Mouse (Mus musculus): ENCODE data around the gene Uaca. TPM values are rescaled to one million over a fixed set of nuclear protein-coding genes. Genes with fewer than 3 reads are reported as not detected.

The Uaca gene
- polyA plus RNA-seq, 1 experiment from 2014 or later: 19.2 TPM

DNA sequence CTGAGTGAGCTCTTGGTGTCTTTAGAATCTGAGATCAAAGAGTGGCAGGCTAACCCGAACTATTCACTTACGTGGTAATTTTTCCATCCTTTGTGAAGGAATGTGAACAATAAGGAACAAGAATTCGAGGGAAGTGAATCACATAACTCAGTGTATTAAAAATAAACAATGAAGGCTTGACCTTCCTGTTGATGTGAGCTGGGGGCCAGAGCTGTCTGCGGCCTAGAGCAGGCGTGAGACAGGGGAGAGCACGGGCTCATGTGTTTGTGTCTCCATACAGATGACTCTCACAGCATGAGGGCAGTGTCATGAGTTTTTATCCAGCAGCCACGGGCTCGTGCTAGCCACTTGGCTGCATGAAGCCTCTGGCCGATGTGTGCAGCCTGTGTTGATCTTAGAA lies 54.4 kb downstream of the Uaca start:
- no peaks in the 10 kb centered on the region for H3K36me3 ChIP-seq (ENCODE audit: control insufficient read depth, insufficient read depth, low read length)

DNA sequence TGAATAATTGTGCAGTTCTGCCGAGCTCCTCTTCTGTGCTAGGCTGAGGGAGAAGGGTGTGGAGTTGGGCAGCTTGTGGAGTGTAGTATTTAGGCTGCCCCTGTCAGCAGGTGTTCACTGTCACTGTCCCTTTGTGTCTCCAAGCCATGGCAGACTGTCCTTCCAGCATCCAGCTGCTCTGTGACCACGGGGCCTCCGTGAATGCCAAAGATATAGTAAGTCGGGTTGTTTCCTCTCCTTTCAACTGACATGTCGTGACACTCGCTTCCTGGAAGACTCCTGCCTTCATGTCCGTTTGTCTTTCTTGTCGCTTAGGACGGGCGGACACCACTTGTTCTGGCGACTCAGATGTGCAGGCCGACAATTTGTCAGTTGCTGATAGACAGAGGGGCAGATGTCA lies 55.6 kb downstream of the Uaca start:
- no peaks in the 10 kb centered on the region; the same call in 1 of the 2 replicates for H3K36me3 ChIP-seq (ENCODE audit: control insufficient read depth, insufficient read depth, low read length)
- 73% methylated on average over 12 of the region's 12 CpGs for whole genome bisulfite sequencing (ENCODE audit: insufficient replicate concordance)
- ATAC-seq (replicated peaks; ENCODE audit: insufficient number of reproducible peaks, low FRiP score, low TSS enrichment): no peak

More for the DNA sequence above, 54.4 kb downstream of the Uaca start:
- ATAC-seq (replicated peaks; ENCODE audit: insufficient number of reproducible peaks, low FRiP score, low TSS enrichment): no peak
- peaks cover 3% of the 10 kb centered on the region for H3K4me1 ChIP-seq (ENCODE audit: control insufficient read depth, insufficient read depth, low read length)
- H3K4me3 ChIP-seq (ENCODE audit: low read depth, low read length): no peak overlapping the region
- no peaks in the 10 kb centered on the region for H3K9me3 ChIP-seq (replicated peaks; ENCODE audit: control insufficient read depth, low read length)
- no peaks in the 10 kb centered on the region for H3K27me3 ChIP-seq (ENCODE audit: control insufficient read depth, insufficient read depth, low read length)
- no peak overlapping the region for H3K4me2 ChIP-seq
- no peak overlapping the region for H3K27ac ChIP-seq (ENCODE audit: low read depth, low read length)
- H3K9ac ChIP-seq (ENCODE audit: low read depth, low read length): no peak overlapping the region
- 55% methylated on average over 9 of the region's 9 CpGs for WGBS (ENCODE audit: insufficient replicate concordance)

GRCm38 (mm10) chr9:60854196-60854595 lies 59.9 kb downstream of the Uaca start:
- no peaks in the 10 kb centered on the region for H3K9me3 ChIP-seq (replicated peaks; ENCODE audit: control insufficient read depth, low read length)
- H3K4me3 ChIP-seq (ENCODE audit: low read depth, low read length): no peak overlapping the region
- 82% methylated on average over 11 of the region's 11 CpGs for WGBS (ENCODE audit: insufficient replicate concordance)
- H3K4me2 ChIP-seq: no peak overlapping the region
- H3K4me1 ChIP-seq (ENCODE audit: control insufficient read depth, insufficient read depth, low read length): no peaks in the 10 kb centered on the region
- no peaks in the 10 kb centered on the region for H3K27me3 ChIP-seq (ENCODE audit: control insufficient read depth, insufficient read depth, low read length)
- no peak overlapping the region for H3K9ac ChIP-seq (ENCODE audit: low read depth, low read length)
- ATAC-seq (replicated peaks; ENCODE audit: insufficient number of reproducible peaks, low FRiP score, low TSS enrichment): no peak
- peaks cover 2% of the 10 kb centered on the region; the same call in 1 of the 2 replicates for H3K36me3 ChIP-seq (ENCODE audit: control insufficient read depth, insufficient read depth, low read length)
- no peak overlapping the region for H3K27ac ChIP-seq (ENCODE audit: low read depth, low read length)

More for the DNA sequence above, 55.6 kb downstream of the Uaca start:
- H3K4me1 ChIP-seq (ENCODE audit: control insufficient read depth, insufficient read depth, low read length): no peaks in the 10 kb centered on the region
- no peaks in the 10 kb centered on the region for H3K27me3 ChIP-seq (ENCODE audit: control insufficient read depth, insufficient read depth, low read length)
- no peak overlapping the region for H3K4me3 ChIP-seq (ENCODE audit: low read depth, low read length)
- no peak overlapping the region for H3K27ac ChIP-seq (ENCODE audit: low read depth, low read length)
- H3K9ac ChIP-seq (ENCODE audit: low read depth, low read length): no peak overlapping the region
- no peaks in the 10 kb centered on the region for H3K9me3 ChIP-seq (replicated peaks; ENCODE audit: control insufficient read depth, low read length)
- H3K4me2 ChIP-seq: no peak overlapping the region

- no peak overlapping the region for H3K9ac ChIP-seq (ENCODE audit: low read depth, low read length)
- 22% methylated on average over 5 of the region's 5 CpGs for WGBS (ENCODE audit: insufficient replicate concordance)
- no peak overlapping the region for H3K4me3 ChIP-seq (ENCODE audit: low read depth, low read length)
- H3K9me3 ChIP-seq (replicated peaks; ENCODE audit: control insufficient read depth, low read length): no peaks in the 10 kb centered on the region
- no peak for ATAC-seq (replicated peaks; ENCODE audit: insufficient number of reproducible peaks, low FRiP score, low TSS enrichment)
- peaks cover 18% of the 10 kb centered on the region for H3K36me3 ChIP-seq (ENCODE audit: control insufficient read depth, insufficient read depth, low read length)
- no peaks in the 10 kb centered on the region for H3K4me1 ChIP-seq (ENCODE audit: control insufficient read depth, insufficient read depth, low read length)
- no peak overlapping the region for H3K4me2 ChIP-seq
- no peak overlapping the region for H3K27ac ChIP-seq (ENCODE audit: low read depth, low read length)
- H3K27me3 ChIP-seq (ENCODE audit: control insufficient read depth, insufficient read depth, low read length): no peaks in the 10 kb centered on the region
These were observed 63.5 kb downstream of the Uaca start for GRCm38 (mm10) chr9:60857833-60858232.

DNA sequence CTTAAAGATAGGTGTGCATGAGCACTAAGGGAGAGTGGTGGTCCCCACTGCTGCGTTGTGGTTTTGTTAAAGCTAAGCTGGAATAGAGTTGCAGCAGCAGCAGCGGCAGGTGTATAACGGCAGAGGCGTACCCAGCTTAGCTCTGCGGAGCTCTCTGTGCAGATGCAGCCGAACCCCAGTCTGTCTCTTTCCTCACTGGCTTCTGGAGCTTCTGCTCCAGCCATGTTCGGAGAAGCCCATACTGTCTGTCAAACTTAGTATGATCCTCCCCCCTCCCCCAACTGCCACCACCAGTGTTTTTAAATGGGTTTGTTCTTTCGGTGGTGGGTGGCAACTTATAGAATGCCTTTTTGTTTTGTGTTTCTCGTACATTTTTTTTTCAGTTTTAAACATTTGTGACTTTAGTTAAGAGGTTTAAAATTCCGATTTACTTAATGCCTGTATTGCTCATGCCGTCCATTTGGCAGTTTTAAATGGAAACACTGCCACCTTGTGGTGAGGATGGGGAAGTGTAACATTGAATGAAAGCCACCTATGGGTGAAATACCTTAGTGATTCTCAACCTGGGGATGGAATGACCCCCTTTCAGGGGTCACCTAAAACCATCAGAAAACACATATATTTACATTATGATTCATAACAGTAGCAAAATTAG lies 64.1 kb downstream of the Uaca start:
- 43% methylated on average over 11 of the region's 11 CpGs for WGBS (ENCODE audit: insufficient replicate concordance)
- Histone ChIP-seq H3K4me2 (no peak overlapping the region; the same call in 1 of the 2 replicates), H3K4me1 (ENCODE audit: control insufficient read depth, insufficient read depth, low read length) (no peaks in the 10 kb centered on the region), H3K36me3 (ENCODE audit: control insufficient read depth, insufficient read depth, low read length) (peaks cover 22% of the 10 kb centered on the region), H3K27ac (ENCODE audit: low read depth, low read length) (no peak overlapping the region), H3K27me3 (ENCODE audit: control insufficient read depth, insufficient read depth, low read length) (no peaks in the 10 kb centered on the region), H3K9me3 (replicated peaks; ENCODE audit: control insufficient read depth, low read length) (no peaks in the 10 kb centered on the region), H3K9ac (ENCODE audit: low read depth, low read length) (no peak overlapping the region), H3K4me3 (ENCODE audit: low read depth, low read length) (no peak overlapping the region)
- no peak for ATAC-seq (replicated peaks; ENCODE audit: insufficient number of reproducible peaks, low FRiP score, low TSS enrichment)

GRCm38 (mm10) chr9:60859031-60859430 lies 64.7 kb downstream of the Uaca start:
- no peaks in the 10 kb centered on the region for H3K27me3 ChIP-seq (ENCODE audit: control insufficient read depth, insufficient read depth, low read length)
- no peak for ATAC-seq (replicated peaks; ENCODE audit: insufficient number of reproducible peaks, low FRiP score, low TSS enrichment)
- H3K36me3 ChIP-seq (ENCODE audit: control insufficient read depth, insufficient read depth, low read length): peaks cover 22% of the 10 kb centered on the region
- H3K4me1 ChIP-seq (ENCODE audit: control insufficient read depth, insufficient read depth, low read length): no peaks in the 10 kb centered on the region
- H3K4me2 ChIP-seq: no peak overlapping the region
- H3K9ac ChIP-seq (ENCODE audit: low read depth, low read length): no peak overlapping the region
- no peak overlapping the region for H3K4me3 ChIP-seq (ENCODE audit: low read depth, low read length)
- WGBS (ENCODE audit: insufficient replicate concordance): 71% methylated on average over 9 of the region's 9 CpGs
- no peak overlapping the region for H3K27ac ChIP-seq (ENCODE audit: low read depth, low read length)
- no peaks in the 10 kb centered on the region for H3K9me3 ChIP-seq (replicated peaks; ENCODE audit: control insufficient read depth, low read length)

DNA sequence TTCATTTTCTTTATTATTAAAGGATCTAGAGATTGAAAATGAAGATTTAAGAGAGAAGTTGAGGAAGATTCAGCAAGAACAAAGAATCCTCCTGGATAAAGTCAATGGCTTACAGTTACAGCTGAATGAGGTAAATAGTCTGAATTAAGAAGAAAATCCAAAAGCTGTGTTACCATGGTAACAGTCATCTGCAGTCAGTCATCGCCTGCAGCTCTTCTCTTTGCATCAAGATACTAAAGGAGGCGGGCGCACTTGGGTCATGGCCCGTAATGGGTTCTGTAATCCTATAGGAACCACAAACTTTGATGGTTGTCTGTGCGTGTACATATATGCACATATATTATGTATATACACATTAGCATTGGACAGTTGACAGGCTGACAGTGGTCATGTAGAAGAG lies 66.7 kb downstream of the Uaca start:
- no peak for ATAC-seq (replicated peaks; ENCODE audit: insufficient number of reproducible peaks, low FRiP score, low TSS enrichment)
- H3K27me3 ChIP-seq (ENCODE audit: control insufficient read depth, insufficient read depth, low read length): no peaks in the 10 kb centered on the region
- no peak overlapping the region for H3K27ac ChIP-seq (ENCODE audit: low read depth, low read length)
- H3K4me3 ChIP-seq (ENCODE audit: low read depth, low read length): no peak overlapping the region
- no peak overlapping the region for H3K9ac ChIP-seq (ENCODE audit: low read depth, low read length)
- no peaks in the 10 kb centered on the region for H3K4me1 ChIP-seq (ENCODE audit: control insufficient read depth, insufficient read depth, low read length)
- H3K9me3 ChIP-seq (replicated peaks; ENCODE audit: control insufficient read depth, low read length): no peaks in the 10 kb centered on the region
- WGBS (ENCODE audit: insufficient replicate concordance): 91% methylated on average over 5 of the region's 5 CpGs
- no peak overlapping the region for H3K4me2 ChIP-seq
- H3K36me3 ChIP-seq (ENCODE audit: control insufficient read depth, insufficient read depth, low read length): peaks cover 22% of the 10 kb centered on the region

DNA sequence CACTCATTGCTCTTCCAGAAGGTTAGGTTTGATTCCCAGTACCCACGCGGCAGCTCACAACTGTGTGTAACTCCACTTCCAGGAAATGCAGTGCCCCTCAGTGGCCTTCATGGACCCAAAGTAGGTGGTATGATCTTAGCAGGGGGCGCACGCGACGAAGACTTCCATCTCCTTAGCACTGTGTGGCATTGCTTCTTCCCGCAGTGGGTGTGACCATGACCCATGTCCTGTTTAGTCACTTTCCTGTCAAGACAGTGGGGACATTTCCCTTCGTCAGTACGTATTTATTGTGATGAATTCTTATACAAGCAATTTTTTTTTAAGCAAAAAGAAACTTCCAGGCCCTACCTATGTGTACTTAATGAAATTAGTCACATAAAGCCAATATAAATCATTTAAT lies 70.3 kb downstream of the Uaca start:
- WGBS (ENCODE audit: insufficient replicate concordance): 78% methylated on average over 9 of the region's 9 CpGs
- Histone ChIP-seq H3K4me1 (ENCODE audit: control insufficient read depth, insufficient read depth, low read length) (no peaks in the 10 kb centered on the region), H3K4me3 (ENCODE audit: low read depth, low read length) (no peak overlapping the region), H3K27me3 (ENCODE audit: control insufficient read depth, insufficient read depth, low read length) (no peaks in the 10 kb centered on the region), H3K4me2 (no peak overlapping the region), H3K9me3 (replicated peaks; ENCODE audit: control insufficient read depth, low read length) (no peaks in the 10 kb centered on the region), H3K9ac (ENCODE audit: low read depth, low read length) (no peak overlapping the region), H3K27ac (ENCODE audit: low read depth, low read length) (no peak overlapping the region), H3K36me3 (ENCODE audit: control insufficient read depth, insufficient read depth, low read length) (peaks cover 25% of the 10 kb centered on the region)
- ATAC-seq (replicated peaks; ENCODE audit: insufficient number of reproducible peaks, low FRiP score, low TSS enrichment): no peak

DNA sequence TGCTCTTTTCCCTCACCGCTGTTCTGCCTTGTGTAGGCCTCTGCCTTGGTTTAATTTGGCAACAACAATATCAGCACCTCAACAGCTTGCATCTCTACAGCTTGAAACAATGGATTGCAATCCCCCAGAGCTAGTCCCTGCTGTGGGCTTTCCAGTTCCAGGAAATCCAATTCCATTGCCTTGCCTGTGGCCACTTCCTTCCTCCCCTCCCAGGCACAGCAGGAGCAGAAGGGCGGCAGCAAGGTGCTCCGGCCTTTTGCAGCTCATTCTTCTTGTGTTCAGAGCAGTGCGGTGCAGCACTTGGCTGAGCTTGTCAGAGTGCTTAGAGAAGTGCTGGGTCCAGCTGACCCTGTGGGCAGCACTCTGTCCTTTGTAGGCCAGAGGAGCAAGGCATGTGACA lies 71.5 kb downstream of the Uaca start:
- H3K36me3 ChIP-seq (ENCODE audit: control insufficient read depth, insufficient read depth, low read length): peaks cover 25% of the 10 kb centered on the region
- no peak for ATAC-seq (replicated peaks; ENCODE audit: insufficient number of reproducible peaks, low FRiP score, low TSS enrichment)
- H3K9ac ChIP-seq (ENCODE audit: low read depth, low read length): peak overlapping the region; percentile 29; the same call in 1 of the 2 replicates
- no peaks in the 10 kb centered on the region for H3K4me1 ChIP-seq (ENCODE audit: control insufficient read depth, insufficient read depth, low read length)
- WGBS (ENCODE audit: insufficient replicate concordance): 38% methylated on average over 4 of the region's 4 CpGs
- no peak overlapping the region for H3K27ac ChIP-seq (ENCODE audit: low read depth, low read length)
- no peak overlapping the region for H3K4me2 ChIP-seq
- no peaks in the 10 kb centered on the region for H3K9me3 ChIP-seq (replicated peaks; ENCODE audit: control insufficient read depth, low read length)
- H3K4me3 ChIP-seq (ENCODE audit: low read depth, low read length): no peak overlapping the region
- no peaks in the 10 kb centered on the region for H3K27me3 ChIP-seq (ENCODE audit: control insufficient read depth, insufficient read depth, low read length)
